Mouse (Mus musculus): ENCODE results near the gene Epm2aip1. TPM values are rescaled to one million over a fixed set of nuclear protein-coding genes. Genes with fewer than 3 reads are reported as not detected.

Gene Epm2aip1
- polyA plus RNA-seq, 1 experiment, result 0.11 TPM

DNA sequence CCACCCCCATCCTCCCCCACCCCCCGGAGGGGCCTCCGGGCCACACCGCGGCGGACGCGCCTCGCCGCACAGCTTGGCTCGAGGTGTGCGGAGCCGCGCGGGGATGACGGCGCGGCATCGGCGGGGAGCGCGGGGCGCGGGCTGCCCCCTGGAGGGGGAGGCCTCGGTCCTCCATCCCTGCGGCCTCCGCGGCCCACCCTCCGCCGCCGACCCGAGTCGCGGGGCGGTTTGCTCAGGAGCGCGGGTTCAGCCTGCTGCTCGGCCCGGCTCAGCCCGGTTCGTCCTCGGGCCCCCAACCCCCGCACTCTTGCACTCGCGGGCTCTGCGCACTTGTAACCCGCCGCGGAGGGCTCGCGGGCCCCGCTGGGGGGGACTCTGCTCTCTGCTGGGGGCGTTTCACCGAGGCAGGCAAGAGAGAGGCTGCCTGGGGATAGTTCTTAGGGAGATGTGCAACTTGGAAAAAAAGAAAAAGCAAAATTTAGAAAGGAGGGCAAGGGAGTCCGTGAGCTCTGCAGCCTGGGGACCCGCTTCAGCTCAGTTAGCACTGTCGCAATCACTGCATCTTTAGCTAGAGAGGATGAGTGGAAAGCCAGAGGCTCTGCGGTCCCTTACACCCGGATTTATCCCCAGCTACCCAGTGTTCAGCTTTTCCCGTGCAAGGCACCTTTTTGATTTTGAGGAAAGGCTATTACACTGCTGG lies 40.9 kb downstream of the Epm2aip1 start:
- Histone ChIP-seq H3K27me3 (ENCODE audit: control insufficient read depth) (peaks cover 63% of the 10 kb centered on the region), H3K36me3 (ENCODE audit: control insufficient read depth) (no peaks in the 10 kb centered on the region), H3K9me3 (ENCODE audit: control insufficient read depth, low read length) (peaks cover 11% of the 10 kb centered on the region), H3K4me3 (replicated peaks) (no peak overlapping the region), H3K4me1 (ENCODE audit: control insufficient read depth) (no peaks in the 10 kb centered on the region; the same call in none of the 2 replicates)
- TF ChIP-seq GATA1 (IDR thresholded peaks at IDR 0.05; ENCODE audit: low read length), result no peak
- TF ChIP-seq TAL1 (IDR thresholded peaks at IDR 0.05; ENCODE audit: low read length), result no peak

DNA sequence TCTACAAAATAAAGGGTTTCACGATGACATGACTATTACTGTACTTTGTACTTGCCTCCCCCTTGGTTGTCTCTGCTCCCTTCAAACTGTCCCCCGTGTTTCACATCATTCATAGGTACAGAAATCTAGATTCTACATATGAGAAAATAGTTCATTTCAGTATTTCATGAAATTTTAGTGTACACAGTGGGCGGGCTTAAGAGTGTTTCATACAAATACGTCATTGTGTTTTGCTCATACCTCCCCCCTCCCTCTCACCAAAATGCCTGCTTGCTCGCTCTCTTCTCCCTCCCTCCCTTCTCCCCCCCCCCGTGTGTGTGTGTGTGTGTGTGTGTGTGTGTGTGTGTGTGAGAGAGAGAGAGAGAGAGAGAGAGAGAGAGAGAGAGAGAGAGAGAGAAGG lies 41.6 kb downstream of the Epm2aip1 start:
- Histone ChIP-seq H3K27me3 (ENCODE audit: control insufficient read depth) (peaks cover 63% of the 10 kb centered on the region), H3K4me3 (replicated peaks) (no peak overlapping the region), H3K9me3 (ENCODE audit: control insufficient read depth, low read length) (peaks cover 11% of the 10 kb centered on the region), H3K36me3 (ENCODE audit: control insufficient read depth) (no peaks in the 10 kb centered on the region), H3K4me1 (ENCODE audit: control insufficient read depth) (no peaks in the 10 kb centered on the region; the same call in none of the 2 replicates)
- no peak for TF ChIP-seq GATA1 (IDR thresholded peaks at IDR 0.05; ENCODE audit: low read length)
- no peak for TF ChIP-seq TAL1 (IDR thresholded peaks at IDR 0.05; ENCODE audit: low read length)

DNA sequence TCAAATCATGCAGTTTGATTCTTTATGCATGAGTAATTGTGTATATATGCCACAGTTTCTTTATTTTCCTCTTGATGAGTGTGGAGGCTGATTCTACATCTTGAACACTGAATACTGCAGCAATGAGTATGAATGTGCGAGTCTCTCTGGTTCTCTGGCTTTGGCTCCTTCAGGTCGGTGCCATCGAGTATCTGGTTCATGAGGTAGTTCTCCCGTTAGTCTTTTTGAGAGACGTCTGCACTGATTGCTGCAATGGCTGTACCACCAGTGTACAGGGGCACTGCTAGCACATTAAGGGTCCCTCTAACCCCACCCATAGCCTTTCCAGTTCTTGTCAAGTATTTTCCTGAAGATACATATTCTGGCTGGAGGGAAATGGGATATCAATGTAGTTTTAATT lies 42.1 kb downstream of the Epm2aip1 start:
- Histone ChIP-seq H3K4me3 (replicated peaks) (no peak overlapping the region), H3K27me3 (ENCODE audit: control insufficient read depth) (peaks cover 63% of the 10 kb centered on the region)
- TF ChIP-seq GATA1 (IDR thresholded peaks at IDR 0.05; ENCODE audit: low read length) (no peak), TAL1 (IDR thresholded peaks at IDR 0.05; ENCODE audit: low read length) (no peak)

DNA sequence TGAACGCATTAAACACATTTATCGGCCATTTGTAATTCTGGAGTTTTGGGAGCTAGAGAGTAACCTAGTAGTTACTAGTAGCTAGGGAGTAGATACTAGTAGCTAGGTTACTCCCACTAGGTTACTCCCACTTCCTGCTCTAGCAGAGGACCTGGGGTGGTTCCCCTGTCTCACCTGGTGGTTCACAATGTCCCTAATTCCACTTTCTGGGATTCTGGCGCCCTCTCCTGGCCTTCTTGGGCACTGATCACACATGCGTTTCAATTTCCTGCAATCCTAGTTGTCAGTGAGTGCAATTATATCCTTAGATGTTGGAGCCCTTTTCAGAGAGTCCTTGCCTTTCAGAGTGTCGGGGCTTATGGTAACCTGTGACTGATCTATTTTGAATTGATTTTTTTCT lies 42.5 kb downstream of the Epm2aip1 start:
- Histone ChIP-seq H3K4me1 (ENCODE audit: control insufficient read depth) (no peaks in the 10 kb centered on the region; the same call in none of the 2 replicates), H3K27me3 (ENCODE audit: control insufficient read depth) (peaks cover 58% of the 10 kb centered on the region), H3K9me3 (ENCODE audit: control insufficient read depth, low read length) (peaks cover 11% of the 10 kb centered on the region), H3K4me3 (replicated peaks) (no peak overlapping the region), H3K36me3 (ENCODE audit: control insufficient read depth) (no peaks in the 10 kb centered on the region)
- TF ChIP-seq GATA1 (IDR thresholded peaks at IDR 0.05; ENCODE audit: low read length) (no peak), TAL1 (IDR thresholded peaks at IDR 0.05; ENCODE audit: low read length) (no peak)

More for the DNA sequence above, 42.1 kb downstream of the Epm2aip1 start:
- H3K4me1 ChIP-seq (ENCODE audit: control insufficient read depth), result no peaks in the 10 kb centered on the region; the same call in none of the 2 replicates
- no peaks in the 10 kb centered on the region for H3K36me3 ChIP-seq (ENCODE audit: control insufficient read depth)
- peaks cover 11% of the 10 kb centered on the region for H3K9me3 ChIP-seq (ENCODE audit: control insufficient read depth, low read length)

DNA sequence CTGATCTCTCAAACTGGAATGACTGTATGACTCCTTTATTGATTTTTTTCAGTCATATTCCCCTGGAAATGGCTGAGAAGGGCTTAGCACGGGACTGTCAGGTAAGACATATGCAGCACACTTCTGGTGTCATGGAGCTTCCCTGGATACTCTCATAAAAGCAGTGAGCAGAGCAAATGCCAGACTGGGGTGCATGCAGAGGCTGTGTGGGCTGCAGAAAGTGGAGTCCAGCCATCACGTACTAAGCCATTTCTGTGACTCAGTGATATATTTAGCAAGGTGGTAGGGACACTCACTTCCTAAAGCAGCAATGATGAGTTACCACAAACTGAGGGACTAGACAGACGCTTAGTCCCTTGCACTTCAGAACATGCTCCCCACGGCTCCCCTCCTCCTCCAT lies 49.2 kb downstream of the Epm2aip1 start:
- Histone ChIP-seq H3K4me1 (ENCODE audit: control insufficient read depth) (no peaks in the 10 kb centered on the region), H3K4me3 (replicated peaks) (no peak overlapping the region), H3K36me3 (ENCODE audit: control insufficient read depth) (no peaks in the 10 kb centered on the region), H3K9me3 (ENCODE audit: control insufficient read depth, low read length) (no peaks in the 10 kb centered on the region), H3K27me3 (ENCODE audit: control insufficient read depth) (peaks cover 3% of the 10 kb centered on the region)
- no peak for TF ChIP-seq GATA1 (IDR thresholded peaks at IDR 0.05; ENCODE audit: low read length)
- TF ChIP-seq TAL1 (IDR thresholded peaks at IDR 0.05; ENCODE audit: low read length), result no peak

DNA sequence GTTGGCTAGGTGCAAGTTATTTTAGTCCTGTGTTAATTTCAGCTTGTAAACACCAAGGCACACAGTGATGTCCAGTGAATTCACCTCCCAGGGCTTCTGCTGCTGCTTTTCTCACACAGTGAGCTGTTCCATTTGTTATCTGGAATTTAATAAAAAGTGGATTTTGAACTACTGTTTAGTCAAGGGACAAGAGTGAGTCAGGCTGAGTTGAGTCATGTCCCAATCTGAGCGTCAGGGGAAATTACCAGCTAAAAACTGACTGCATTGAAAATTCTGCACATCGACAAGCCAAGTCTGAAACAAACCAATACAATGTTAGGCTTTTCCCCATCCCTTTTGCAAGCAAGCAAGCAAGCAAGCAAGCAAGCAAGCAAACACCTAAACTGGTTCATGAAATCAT lies 53.2 kb downstream of the Epm2aip1 start:
- TF ChIP-seq TAL1 (IDR thresholded peaks at IDR 0.05; ENCODE audit: low read length), result no peak
- TF ChIP-seq GATA1 (IDR thresholded peaks at IDR 0.05; ENCODE audit: low read length), result no peak
- Histone ChIP-seq H3K27me3 (ENCODE audit: control insufficient read depth) (peaks cover 3% of the 10 kb centered on the region; the same call in 1 of the 2 replicates), H3K36me3 (ENCODE audit: control insufficient read depth) (no peaks in the 10 kb centered on the region), H3K4me1 (ENCODE audit: control insufficient read depth) (no peaks in the 10 kb centered on the region), H3K4me3 (replicated peaks) (no peak overlapping the region), H3K9me3 (ENCODE audit: control insufficient read depth, low read length) (no peaks in the 10 kb centered on the region)

Other genes starting within 250 kb of the Epm2aip1 start
- gene Ccrl2, start 214.4 kb upstream of the Epm2aip1 start, polyA plus RNA-seq (2012), result 0.87 and 1.3 TPM in 2 replicates
- 1.6 and 3.0 TPM in 2 replicates for gene Lrrfip2, start 154.3 kb upstream of the Epm2aip1 start, polyA plus RNA-seq (2012)
- gene Mlh1, start 138 bp upstream of the Epm2aip1 start, polyA plus RNA-seq (2012), result 0.54 and 0.81 TPM in 2 replicates
- gene Trank1, start 39.8 kb downstream of the Epm2aip1 start, polyA plus RNA-seq (2012), result not detected in 2 replicates
- gene Dclk3, start 167.2 kb downstream of the Epm2aip1 start, polyA plus RNA-seq (2012), result not detected in 2 replicates

All from erythroblast, embryonic 14.5 days (primary cell).